Mouse (Mus musculus): Measurements from ENCODE around the gene Bach2.
A peak's percentile ranks its signal among the peaks of the same experiment; 100 is the strongest.

Bach2 gene

GRCm38 (mm10) chr4:32250333-32251004 is 11.9 kb downstream of the Bach2 start:
- no peak for DNase-seq (ENCODE audit: low spot score)

GRCm38 (mm10) chr4:32251005-32251365 is 12.4 kb downstream of the Bach2 start:
- DNase-seq (ENCODE audit: low spot score), result peak; percentile 43

- no peak for DNase-seq (ENCODE audit: low spot score)
These were observed 13.5 kb downstream of the Bach2 start for GRCm38 (mm10) chr4:32251946-32252672.

GRCm38 (mm10) chr4:32257686-32258085 is 19.1 kb downstream of the Bach2 start:
- no peak for DNase-seq (ENCODE audit: low spot score)

GRCm38 (mm10) chr4:32258093-32258492 is 19.5 kb downstream of the Bach2 start:
- no peak for DNase-seq (ENCODE audit: low spot score)

- DNase-seq (ENCODE audit: low spot score), result no peak
These were observed 20.0 kb downstream of the Bach2 start for GRCm38 (mm10) chr4:32258596-32258995.

GRCm38 (mm10) chr4:32260909-32261308 is 22.3 kb downstream of the Bach2 start:
- DNase-seq (ENCODE audit: low spot score), result no peak

GRCm38 (mm10) chr4:32262825-32263684 is 24.5 kb downstream of the Bach2 start:
- no peak for DNase-seq (ENCODE audit: low spot score)

- DNase-seq (ENCODE audit: low spot score), result no peak
These were observed 25.1 kb downstream of the Bach2 start for GRCm38 (mm10) chr4:32263685-32264038.

GRCm38 (mm10) chr4:32264892-32265291 is 26.3 kb downstream of the Bach2 start:
- DNase-seq (ENCODE audit: low spot score), result no peak

- no peak for DNase-seq (ENCODE audit: low spot score)
These were observed 28.1 kb downstream of the Bach2 start for GRCm38 (mm10) chr4:32266731-32267130.

- no peak for DNase-seq (ENCODE audit: low spot score)
These were observed 29.4 kb downstream of the Bach2 start for GRCm38 (mm10) chr4:32268042-32268441.

GRCm38 (mm10) chr4:32272398-32272797 is 33.8 kb downstream of the Bach2 start:
- DNase-seq (ENCODE audit: low spot score), result no peak

GRCm38 (mm10) chr4:32274776-32275294 is 36.2 kb downstream of the Bach2 start:
- no peak for DNase-seq (ENCODE audit: low spot score)

GRCm38 (mm10) chr4:32279842-32280241 is 41.2 kb downstream of the Bach2 start:
- DNase-seq (ENCODE audit: low spot score), result no peak

- DNase-seq (ENCODE audit: low spot score), result no peak
These were observed 41.8 kb downstream of the Bach2 start for GRCm38 (mm10) chr4:32280401-32280800.

- DNase-seq (ENCODE audit: low spot score), result no peak
These were observed 42.7 kb downstream of the Bach2 start for GRCm38 (mm10) chr4:32281306-32281705.

GRCm38 (mm10) chr4:32286405-32286804 is 47.8 kb downstream of the Bach2 start:
- no peak for DNase-seq (ENCODE audit: low spot score)

- peak; percentile 7 for DNase-seq (ENCODE audit: low spot score)
These were observed 49.6 kb downstream of the Bach2 start for GRCm38 (mm10) chr4:32288036-32288860.

GRCm38 (mm10) chr4:32289845-32290244 is 51.2 kb downstream of the Bach2 start:
- DNase-seq (ENCODE audit: low spot score), result no peak

GRCm38 (mm10) chr4:32291406-32291805 is 52.8 kb downstream of the Bach2 start:
- DNase-seq (ENCODE audit: low spot score), result no peak

Measured in ovary, adult 18-20 months (tissue).